Mouse (Mus musculus) intestine, embryonic 16.5 days (tissue): ENCODE measurements around the gene Sfpq. TPM values are rescaled to one million over a fixed set of nuclear protein-coding genes. Genes with fewer than 3 reads are reported as not detected.

Source experiments
- ATAC-seq: fragments of 200-750 bp; cut with Nextera tagmentation; 2 replicates; pipeline ENCODE4 v1.8.0; 2017; ENCODE audit warnings: moderate TSS enrichment, moderate library complexity
- H3K27ac ChIP-seq: fragments of 300-500 bp; sonication (generic); 2 replicates; pipeline ENCODE4 v1.5.1; 2014; ENCODE audit warnings: mild to moderate bottlenecking, low read length
- H3K27me3 ChIP-seq: fragments of 300-500 bp; sonication (generic); replicated peaks from 2 replicates; pipeline ENCODE4 v1.6.1; 2014; ENCODE audit warnings: low read length, control low read depth, mixed read lengths; ENCODE audit not compliant: control insufficient read depth, insufficient read depth
- H3K36me3 ChIP-seq: fragments of 300-500 bp; sonication (generic); 2 replicates; pipeline ENCODE4 v1.6.1; 2014; ENCODE audit warnings: low read length, control low read depth; ENCODE audit not compliant: control insufficient read depth, insufficient read depth
- H3K4me1 ChIP-seq: fragments of 300-500 bp; sonication (generic); 2 replicates; pipeline ENCODE4 v1.6.1; 2014; ENCODE audit warnings: low read length, control low read depth, mixed read lengths; ENCODE audit not compliant: control insufficient read depth, insufficient read depth
- H3K4me2 ChIP-seq: fragments of 300-500 bp; sonication (generic); 2 replicates; pipeline ENCODE4 v1.6.1; 2014; ENCODE audit warnings: low read depth, low read length, control low read depth
- H3K4me3 ChIP-seq: fragments of 300-500 bp; sonication (generic); 2 replicates; pipeline ENCODE4 v1.5.1; 2014; ENCODE audit warnings: mild to moderate bottlenecking, low read length
- H3K9ac ChIP-seq: fragments of 300-500 bp; sonication (generic); 2 replicates; pipeline ENCODE4 v1.6.1; 2014; ENCODE audit warnings: low read depth, low read length
- H3K9me3 ChIP-seq: fragments of 300-500 bp; sonication (generic); 2 replicates; pipeline ENCODE4 v1.6.1; 2016; ENCODE audit warnings: low read length, control low read depth; ENCODE audit not compliant: control insufficient read depth
- WGBS: fragments of 180-500 bp; shearing (Covaris S2); extraction: QIAGEN DNeasy Blood & Tissue Kit; methylation state at CpG from one replicate; pipeline ENCODE4 v1.1.7; 2014; 5-methylcytosine and 5-hydroxymethylcytosine counted together
- polyA plus RNA-seq: library from polyadenylated mRNA; unstranded; fragments of >200 nt; fragmentation: Nextera tagmentation; extraction: Ambion mirVana; gene quantifications from 2 replicates; pipeline ENCODE4 v1.2.1, GENCODE M21; 2015

Gene Sfpq
- polyA plus RNA-seq, 1 experiment from 2014 or later, result 39.7 TPM

GRCm38 (mm10) chr4:127023201-127023600, 2.1 kb downstream of the Sfpq start:
- peak overlapping the region; percentile 74 for H3K4me2 ChIP-seq
- H3K4me1 ChIP-seq, result peaks cover 20% of the 10 kb centered on the region
- under 1% methylated on average over 9 of the region's 9 CpGs for WGBS
- no peaks in the 10 kb centered on the region for H3K9me3 ChIP-seq
- peak overlapping the region; percentile 99 for H3K4me3 ChIP-seq
- H3K27me3 ChIP-seq, result no peaks in the 10 kb centered on the region
- H3K9ac ChIP-seq, result peak overlapping the region; percentile 100
- peaks cover 3% of the 10 kb centered on the region for H3K36me3 ChIP-seq
- ATAC-seq, result no peak
- no peak overlapping the region for H3K27ac ChIP-seq

DNA sequence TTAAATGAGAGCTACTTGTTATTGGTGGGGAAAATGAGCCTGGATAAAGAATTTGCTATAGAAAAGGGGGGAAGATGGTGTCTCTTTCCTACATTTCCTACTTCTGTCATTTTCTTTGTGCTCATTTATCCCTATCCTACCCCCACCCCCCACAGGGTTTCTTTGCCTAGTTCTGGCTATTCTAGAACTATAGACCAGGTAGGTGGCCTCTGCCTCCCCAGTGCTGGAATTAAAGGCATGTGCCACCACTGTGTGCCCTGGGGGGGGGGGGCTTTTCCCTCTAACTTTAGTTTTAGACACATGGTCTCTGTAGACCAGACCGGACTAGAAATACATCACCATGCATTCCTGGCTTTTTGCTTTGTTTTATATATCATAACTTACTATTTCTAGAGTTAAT, 3.1 kb downstream of the Sfpq start:
- Histone ChIP-seq H3K36me3 (peaks cover 5% of the 10 kb centered on the region), H3K9ac (peak overlapping the region; percentile 57)

DNA sequence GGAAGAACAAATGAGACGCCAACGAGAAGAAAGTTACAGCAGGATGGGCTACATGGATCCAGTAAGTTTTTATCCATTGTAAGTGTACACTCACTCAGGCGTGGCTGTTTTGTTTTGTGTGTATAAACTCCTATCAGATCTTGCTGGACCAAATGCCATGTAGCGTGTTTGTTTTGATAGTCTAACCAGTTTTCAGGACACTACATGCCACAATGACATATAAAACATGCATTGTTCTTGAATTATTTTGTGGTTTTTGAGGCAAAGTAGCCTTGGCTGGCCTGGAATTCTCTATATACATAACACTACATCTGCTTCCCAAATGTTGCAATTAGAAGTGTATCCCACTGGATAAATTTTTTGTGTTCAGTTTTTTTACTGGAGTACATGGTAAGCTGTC, 5.7 kb downstream of the Sfpq start:
- H3K9me3 ChIP-seq, result no peaks in the 10 kb centered on the region
- no peak overlapping the region for H3K4me3 ChIP-seq
- H3K4me2 ChIP-seq, result no peak overlapping the region
- H3K9ac ChIP-seq, result no peak overlapping the region
- H3K36me3 ChIP-seq, result peaks cover 7% of the 10 kb centered on the region
- H3K27me3 ChIP-seq, result no peaks in the 10 kb centered on the region
- H3K4me1 ChIP-seq, result peaks cover 17% of the 10 kb centered on the region
- no peak for ATAC-seq
- WGBS, result 86% methylated on average over 4 of the region's 4 CpGs
- no peak overlapping the region for H3K27ac ChIP-seq

More for the DNA sequence above, 3.1 kb downstream of the Sfpq start:
- peak overlapping the region; percentile 99 for H3K4me3 ChIP-seq
- H3K4me1 ChIP-seq, result peaks cover 20% of the 10 kb centered on the region
- WGBS, result 32% methylated on average over 1 of the region's 1 CpGs
- ATAC-seq, result no peak
- no peak overlapping the region for H3K27ac ChIP-seq
- H3K9me3 ChIP-seq, result no peaks in the 10 kb centered on the region
- H3K4me2 ChIP-seq, result peak overlapping the region; percentile 74
- no peaks in the 10 kb centered on the region for H3K27me3 ChIP-seq

DNA sequence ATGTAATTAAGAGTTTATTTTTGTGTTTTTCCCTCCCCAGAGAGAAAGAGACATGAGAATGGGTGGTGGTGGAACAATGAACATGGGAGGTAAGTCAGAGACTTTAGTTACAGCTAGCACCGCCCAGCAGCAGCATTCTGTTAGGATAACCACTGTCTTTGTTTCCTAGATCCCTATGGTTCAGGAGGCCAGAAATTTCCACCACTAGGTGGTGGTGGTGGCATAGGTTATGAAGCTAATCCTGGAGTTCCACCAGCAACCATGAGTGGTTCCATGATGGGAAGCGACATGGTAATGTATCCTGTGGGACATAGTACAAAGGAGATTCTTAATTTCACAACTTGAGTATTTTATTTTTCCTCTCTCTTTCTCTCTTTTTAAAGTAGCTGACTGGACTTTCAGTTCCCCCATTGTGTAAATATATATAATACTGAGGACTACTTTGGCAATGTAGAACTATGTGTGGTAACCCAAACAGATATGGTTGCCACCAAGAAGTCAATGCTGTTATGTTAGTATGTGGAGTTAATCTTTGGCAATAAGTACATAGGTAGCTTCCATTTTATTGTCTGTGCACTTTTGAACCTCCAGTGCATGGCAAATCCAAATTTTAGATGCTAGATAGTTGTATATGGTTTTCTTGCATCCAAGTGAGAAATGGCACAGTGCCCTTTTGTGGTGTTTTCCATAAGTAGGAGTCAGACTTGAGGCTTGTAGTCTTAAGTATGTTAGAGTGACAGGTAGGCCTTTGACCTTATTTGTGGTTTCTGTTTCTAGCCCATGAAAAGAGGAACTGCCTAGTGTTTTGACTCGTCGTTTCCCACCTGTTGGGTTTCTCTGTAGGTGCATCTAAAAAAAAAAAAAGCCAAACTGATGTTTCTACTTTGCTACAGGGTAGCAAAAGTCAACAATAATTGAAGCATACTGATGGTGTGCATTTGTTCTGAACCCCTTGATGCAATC, 6.4 kb downstream of the Sfpq start:
- Histone ChIP-seq H3K4me2 (no peak overlapping the region), H3K4me1 (peaks cover 17% of the 10 kb centered on the region), H3K9me3 (no peaks in the 10 kb centered on the region), H3K9ac (no peak overlapping the region), H3K27ac (no peak overlapping the region), H3K27me3 (no peaks in the 10 kb centered on the region), H3K36me3 (peaks cover 12% of the 10 kb centered on the region), H3K4me3 (no peak overlapping the region)
- ATAC-seq, result peak; percentile 46; the same call in 1 of the 2 replicates
- WGBS, result 64% methylated on average over 4 of the region's 4 CpGs

GRCm38 (mm10) chr4:127037158-127037557, 16.0 kb downstream of the Sfpq start:
- Histone ChIP-seq H3K4me1 (no peaks in the 10 kb centered on the region), H3K4me2 (no peak overlapping the region), H3K27ac (no peak overlapping the region), H3K4me3 (no peak overlapping the region), H3K36me3 (peaks cover 32% of the 10 kb centered on the region), H3K9me3 (no peaks in the 10 kb centered on the region), H3K27me3 (no peaks in the 10 kb centered on the region), H3K9ac (no peak overlapping the region)
- no peak for ATAC-seq
- 87% methylated on average over 3 of the region's 3 CpGs for WGBS

DNA sequence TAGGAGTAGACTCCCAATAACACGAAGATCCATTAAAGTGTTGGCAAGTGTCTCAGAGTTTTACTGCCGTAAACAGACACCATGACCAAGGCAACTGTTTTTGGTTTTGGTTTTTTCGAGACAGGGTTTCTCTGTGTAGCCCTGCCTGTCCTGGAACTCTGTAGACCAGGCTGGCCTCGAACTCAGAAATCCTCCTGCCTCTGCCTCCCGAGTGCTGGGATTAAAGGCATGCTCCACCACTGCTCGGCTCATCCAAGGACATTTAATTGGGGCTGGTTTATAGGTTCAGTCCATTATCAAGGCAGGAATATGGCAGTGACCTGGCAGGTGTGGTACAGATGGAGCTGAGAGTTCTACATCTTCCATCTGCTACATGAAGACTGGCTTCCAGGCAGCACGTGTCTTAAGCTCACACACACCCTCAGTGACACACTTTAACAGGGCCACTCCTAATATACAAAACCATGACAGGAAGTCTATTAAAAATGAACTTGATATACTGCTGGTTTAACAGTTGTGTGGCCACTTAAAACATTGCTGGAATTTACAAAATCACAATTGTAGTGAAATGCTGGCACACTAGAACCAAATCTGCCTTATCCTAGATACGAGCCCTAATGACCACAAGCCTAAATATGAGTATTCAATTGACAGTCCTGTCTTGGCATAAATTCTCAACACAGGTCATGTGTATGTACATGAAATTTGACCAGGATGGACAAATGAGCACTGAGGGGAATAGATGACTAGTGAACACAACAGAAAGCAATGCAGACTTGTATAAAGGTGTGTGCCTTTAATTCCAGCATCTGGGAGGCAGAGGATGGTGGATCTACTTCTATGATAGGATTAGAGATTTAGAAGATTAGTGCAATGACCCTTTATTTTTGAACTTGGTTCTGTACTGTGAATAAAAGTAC, 17.0 kb downstream of the Sfpq start:
- ATAC-seq, result peak; percentile 27; the same call in 1 of the 2 replicates
- Histone ChIP-seq H3K27ac (no peak overlapping the region), H3K9ac (no peak overlapping the region), H3K4me2 (no peak overlapping the region), H3K27me3 (no peaks in the 10 kb centered on the region), H3K9me3 (no peaks in the 10 kb centered on the region), H3K4me1 (no peaks in the 10 kb centered on the region), H3K4me3 (no peak overlapping the region), H3K36me3 (peaks cover 28% of the 10 kb centered on the region)
- WGBS, result 82% methylated on average over 8 of the region's 8 CpGs

DNA sequence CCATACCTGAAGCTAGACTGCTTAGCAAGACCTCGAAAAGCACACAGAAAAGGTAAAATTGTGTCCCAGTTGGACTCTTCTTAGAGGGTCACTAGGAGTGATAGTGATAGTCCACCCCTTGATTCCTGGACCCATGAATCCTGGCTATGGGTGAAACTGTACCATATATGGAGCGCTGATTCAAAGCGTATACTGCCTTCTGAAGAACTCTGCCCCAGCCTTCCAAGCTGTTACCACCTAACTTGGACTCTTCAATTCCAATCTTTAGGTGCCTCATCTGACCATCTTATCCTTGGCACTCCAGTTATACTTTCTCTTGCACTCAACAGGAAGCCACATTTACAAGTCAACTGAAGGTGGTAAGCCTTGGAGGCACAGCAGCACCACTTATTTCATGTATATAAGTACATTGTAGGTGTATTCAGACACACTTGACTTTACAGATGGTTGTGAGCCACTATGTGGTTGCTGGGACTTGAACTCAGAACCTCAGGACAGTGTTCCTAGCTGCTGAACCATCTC, 17.8 kb downstream of the Sfpq start:
- H3K36me3 ChIP-seq, result peaks cover 23% of the 10 kb centered on the region
- no peaks in the 10 kb centered on the region for H3K4me1 ChIP-seq

DNA sequence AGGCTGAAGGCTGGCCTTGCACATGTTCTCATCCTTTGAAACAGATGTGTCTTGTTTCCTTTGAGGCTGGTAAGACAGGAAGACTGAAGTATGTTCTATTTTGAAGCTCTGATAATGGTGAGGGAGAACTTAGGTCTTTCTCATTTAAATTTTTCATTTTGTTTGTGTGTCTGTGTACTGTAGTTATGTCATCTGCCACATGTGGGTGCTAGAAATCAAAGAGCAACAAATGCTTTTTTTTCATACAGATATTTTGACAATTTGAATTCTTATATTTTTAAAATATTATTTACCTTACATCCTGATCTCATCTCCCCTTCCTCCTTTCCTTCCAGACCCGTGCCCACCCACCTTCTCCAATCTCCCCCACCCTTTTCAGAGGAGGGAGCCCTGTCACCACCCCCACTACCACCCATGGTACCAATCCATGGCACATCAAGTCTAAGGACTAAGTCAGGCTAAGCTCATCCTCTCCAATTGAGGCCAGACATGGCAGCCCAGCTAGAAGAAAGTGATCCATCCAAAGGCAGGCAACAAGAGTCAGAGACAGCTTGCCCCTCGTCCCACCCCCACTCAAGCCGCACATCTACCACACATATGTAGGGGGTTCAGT, 18.9 kb downstream of the Sfpq start:
- no peak overlapping the region for H3K4me2 ChIP-seq
- H3K27me3 ChIP-seq, result no peaks in the 10 kb centered on the region
- H3K9ac ChIP-seq, result no peak overlapping the region
- no peak overlapping the region for H3K27ac ChIP-seq
- H3K9me3 ChIP-seq, result no peaks in the 10 kb centered on the region
- peaks cover 19% of the 10 kb centered on the region for H3K36me3 ChIP-seq
- H3K4me3 ChIP-seq, result no peak overlapping the region
- no peaks in the 10 kb centered on the region for H3K4me1 ChIP-seq
- peak; percentile 17; the same call in 1 of the 2 replicates for ATAC-seq
- 72% methylated on average over 3 of the region's 3 CpGs for WGBS

More for the DNA sequence above, 17.8 kb downstream of the Sfpq start:
- no peak overlapping the region for H3K4me3 ChIP-seq
- no peak overlapping the region for H3K4me2 ChIP-seq
- WGBS, result 86% methylated on average over 3 of the region's 3 CpGs
- no peaks in the 10 kb centered on the region for H3K27me3 ChIP-seq
- no peak overlapping the region for H3K9ac ChIP-seq
- no peak for ATAC-seq
- no peak overlapping the region for H3K27ac ChIP-seq
- no peaks in the 10 kb centered on the region for H3K9me3 ChIP-seq
